In the genomic region with DNA sequence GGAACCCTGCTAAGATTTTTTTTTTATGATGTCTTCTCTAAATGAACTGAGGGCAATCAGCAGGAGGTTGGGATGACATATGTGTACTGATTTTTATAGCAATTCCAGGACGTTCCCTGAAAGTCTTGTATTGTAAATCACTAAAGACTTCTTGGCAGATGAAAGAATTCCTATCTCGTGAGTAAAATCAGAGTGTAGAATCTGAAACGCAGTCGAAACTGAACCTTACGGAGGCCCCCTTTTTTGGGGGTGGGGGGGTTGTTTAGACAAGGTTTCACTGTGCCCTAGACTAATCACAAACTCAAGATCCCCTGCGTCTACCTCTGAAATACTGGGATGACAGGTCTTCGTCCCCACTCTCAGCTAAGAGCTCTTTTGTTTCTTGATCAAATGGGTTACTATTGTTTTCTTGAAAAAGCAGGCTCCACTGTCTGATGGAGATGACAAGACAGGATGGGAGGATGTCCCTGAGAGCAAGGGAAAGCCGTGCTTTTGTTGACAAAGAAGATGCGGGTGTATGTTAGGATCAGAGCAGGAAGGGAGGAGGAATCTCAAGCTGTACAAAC, we compare ENCODE assay signal across 8 mouse cellular contexts. TPM values are rescaled to one million over a fixed set of nuclear protein-coding genes. Genes with fewer than 3 reads are reported as not detected.
A peak's percentile ranks its signal among the peaks of the same experiment; 100 is the strongest.
DNase-seq lines count a peak whose midpoint lies in the region; ATAC-seq and TF ChIP-seq lines count a peak whose summit lies in the region.

No protein-coding gene starts in this region.

- peaks cover 20% of the 10 kb centered on the region for H3K4me1 ChIP-seq in kidney, adult 2 months (ENCODE audit: control insufficient read depth, insufficient read depth, low read length)
- H3K4me1 ChIP-seq in forebrain, embryonic 14.5 days (ENCODE audit: control insufficient read depth, insufficient read depth, low read length): peaks cover 12% of the 10 kb centered on the region
- H3K4me1 ChIP-seq in liver, embryonic 14.5 days (replicated peaks; ENCODE audit: control insufficient read depth in 2 of 2, insufficient read depth in 2 of 2, low read length in 1 of 2): peaks cover 8 to 26% of the 10 kb centered on the region in 2 experiments

- no peak for ATAC-seq in forebrain, embryonic 14.5 days
- no peak for ATAC-seq in liver, embryonic 14.5 days (ENCODE audit: insufficient read depth)

- WGBS in kidney, adult 2 months: 17% methylated on average over 9 of the region's 9 CpGs
- 33% methylated on average over 9 of the region's 9 CpGs for WGBS in forebrain, embryonic 14.5 days
- WGBS in liver, embryonic 14.5 days (ENCODE audit: insufficient replicate concordance): 35% methylated on average over 9 of the region's 9 CpGs

- no peak for DNase-seq in kidney, adult 2 months
- no peak for DNase-seq in kidney, postnatal 25 days
- peak; percentile 69 for DNase-seq in NIH3T3 (ENCODE audit: low read depth)
- DNase-seq in forebrain, embryonic 14.5 days (ENCODE audit: low spot score): peak; percentile 11
- no peak for DNase-seq in liver, embryonic 14.5 days (ENCODE audit: low read depth in 3 of 3, low spot score in 3 of 3)
- DNase-seq in embryo, embryonic 11 days: no peak
- DNase-seq in right cerebral cortex, postnatal 14 days: no peak
- DNase-seq in spleen, postnatal 4 days (ENCODE audit: low spot score in 2 of 2): no peak

- no peak for TF ChIP-seq EP300 in liver, embryonic 14.5 days (IDR thresholded peaks at IDR 0.05; ENCODE audit: low read depth)

- no peak overlapping the region for H3K4me3 ChIP-seq in kidney, adult 2 months (ENCODE audit: insufficient read depth, low read depth, low read length)
- peak overlapping the region; percentile 57 for H3K4me3 ChIP-seq in forebrain, embryonic 14.5 days (ENCODE audit: low read depth, low read length)
- peak overlapping the region in 1 of 2 experiments; percentile 75; a peak in 3 of 4 replicates for H3K4me3 ChIP-seq in liver, embryonic 14.5 days (ENCODE audit: insufficient read depth in 1 of 2, low read depth in 2 of 2, low read length in 2 of 2)

- TF ChIP-seq CTCF in kidney, adult 2 months (conservative IDR thresholded peaks at IDR 0.05; ENCODE audit: insufficient read depth, insufficient read length, low read depth, low read length): no peak
- TF ChIP-seq CTCF in liver, embryonic 14.5 days (IDR thresholded peaks at IDR 0.05; ENCODE audit: low read depth): no peak

- no peaks in the 10 kb centered on the region for H3K27me3 ChIP-seq in kidney, adult 2 months (replicated peaks; ENCODE audit: control insufficient read depth, insufficient read depth, low read length)
- H3K27me3 ChIP-seq in forebrain, embryonic 14.5 days (replicated peaks; ENCODE audit: control insufficient read depth, insufficient read depth, low read length): no peaks in the 10 kb centered on the region
- no peaks in the 10 kb centered on the region for H3K27me3 ChIP-seq in liver, embryonic 14.5 days (ENCODE audit: control insufficient read depth, insufficient read depth, low read length)

- H3K9ac ChIP-seq in forebrain, embryonic 14.5 days (ENCODE audit: low read length): peak overlapping the region; percentile 73
- peak overlapping the region; percentile 61 for H3K9ac ChIP-seq in liver, embryonic 14.5 days (replicated peaks)

- peak overlapping the region; percentile 1; the same call in 1 of the 2 replicates for H3K27ac ChIP-seq in kidney, adult 2 months (ENCODE audit: insufficient read depth, low read depth, low read length)
- H3K27ac ChIP-seq in forebrain, embryonic 14.5 days (ENCODE audit: low read depth, low read length): peak overlapping the region; percentile 91
- no peak overlapping the region for H3K27ac ChIP-seq in liver, embryonic 14.5 days

- peak overlapping the region; percentile 57 for H3K4me2 ChIP-seq in forebrain, embryonic 14.5 days (ENCODE audit: low read length)
- H3K4me2 ChIP-seq in liver, embryonic 14.5 days (ENCODE audit: low read depth): peak overlapping the region; percentile 93

- no peaks in the 10 kb centered on the region for H3K36me3 ChIP-seq in kidney, adult 2 months (ENCODE audit: control insufficient read depth, insufficient read depth, low read length)
- H3K36me3 ChIP-seq in forebrain, embryonic 14.5 days (ENCODE audit: control insufficient read depth, insufficient read depth, low read length): no peaks in the 10 kb centered on the region
- no peaks in the 10 kb centered on the region for H3K36me3 ChIP-seq in liver, embryonic 14.5 days (replicated peaks; ENCODE audit: control insufficient read depth, insufficient read depth, low read depth)

- no peaks in the 10 kb centered on the region for H3K9me3 ChIP-seq in forebrain, embryonic 14.5 days (replicated peaks; ENCODE audit: control insufficient read depth, low read length)
- H3K9me3 ChIP-seq in liver, embryonic 14.5 days (ENCODE audit: control insufficient read depth, low read length): no peaks in the 10 kb centered on the region

- no peak for TF ChIP-seq POLR2A in kidney, adult 2 months (IDR thresholded peaks at IDR 0.05; ENCODE audit: low read depth, low read length)

RNA-seq across cellular contexts. Expression of a gene that starts 0.8 kb away (rescaled TPM):
- 7.2 and 8.9 TPM in 2 replicates for polyA plus RNA-seq in kidney, adult 2 months (2012; rRNA removed)
- polyA plus RNA-seq in forebrain, embryonic 14.5 days (2014; fragmentation: Nextera tagmentation; extraction: Ambion mirVana): 59.1 and 59.5 TPM in 2 replicates
- polyA plus RNA-seq in liver, embryonic 14.5 days (2012; rRNA removed): 2.4 and 4.8 TPM in 2 replicates
- polyA plus RNA-seq in liver, embryonic 14.5 days (2014; fragmentation: Nextera tagmentation; extraction: Ambion mirVana): 8.3 and 9.5 TPM in 2 replicates

RNA-seq across cellular contexts. Expression of a gene that starts 18.2 kb away (rescaled TPM):
- 11.8 and 23.1 TPM in 2 replicates for polyA plus RNA-seq in kidney, adult 2 months (2012; rRNA removed)
- polyA plus RNA-seq in forebrain, embryonic 14.5 days (2014; fragmentation: Nextera tagmentation; extraction: Ambion mirVana): 657 and 755 TPM in 2 replicates
- polyA plus RNA-seq in liver, embryonic 14.5 days (2012; rRNA removed): 13.8 and 30.3 TPM in 2 replicates
- polyA plus RNA-seq in liver, embryonic 14.5 days (2014; fragmentation: Nextera tagmentation; extraction: Ambion mirVana): 128 and 130 TPM in 2 replicates

RNA-seq across cellular contexts. Expression of a gene that starts 53.9 kb away (rescaled TPM):
- 21.2 and 30.1 TPM in 2 replicates for polyA plus RNA-seq in kidney, adult 2 months (2012; rRNA removed)
- 169 and 177 TPM in 2 replicates for polyA plus RNA-seq in forebrain, embryonic 14.5 days (2014; fragmentation: Nextera tagmentation; extraction: Ambion mirVana)
- polyA plus RNA-seq in liver, embryonic 14.5 days (2012; rRNA removed): 25.3 and 37.3 TPM in 2 replicates
- 73.2 and 78.6 TPM in 2 replicates for polyA plus RNA-seq in liver, embryonic 14.5 days (2014; fragmentation: Nextera tagmentation; extraction: Ambion mirVana)

Comparison
In these comparisons a context has a peak if more than half of its experiments do, and no peak if none do; other contexts are left out.
1. DNase-seq: peak in NIH3T3 (single experiment) and forebrain, embryonic 14.5 days (single experiment); none in kidney, adult 2 months (single experiment), kidney, postnatal 25 days (0 of 2), liver, embryonic 14.5 days (0 of 3), embryo, embryonic 11 days (single experiment), right cerebral cortex, postnatal 14 days (single experiment) and spleen, postnatal 4 days (0 of 2).